ENCODE assay signal across 18 mouse cellular contexts in genomic region chr19:58817398-58817797, GRCm38 (mm10). TPM values are rescaled to one million over a fixed set of nuclear protein-coding genes. Genes with fewer than 3 reads are reported as not detected.
"Had no signal": no experiment of that assay in that cellular context is flagged by ENCODE, and none has a peak within 500 bp of the region (broad histone marks: within the 10 kb centered on the region; RNA-seq: fewer than 3 reads in every experiment).

No protein-coding gene starts in this region.

- H3K4me2 ChIP-seq: limb, embryonic 15.5 days; liver, embryonic 12.5 days; lung, embryonic 14.5 days; neural tube, embryonic 15.5 days had no signal

- H3K36me3 ChIP-seq: limb, embryonic 15.5 days; liver, embryonic 12.5 days had no signal

- H3K9ac ChIP-seq: limb, embryonic 15.5 days; liver, embryonic 12.5 days; lung, embryonic 14.5 days; neural tube, embryonic 15.5 days had no signal

- H3K27ac ChIP-seq: limb, embryonic 15.5 days; liver, embryonic 12.5 days; midbrain, embryonic 10.5 days; neural tube, embryonic 15.5 days; stomach, postnatal 0 days had no signal

- H3K9me3 ChIP-seq: limb, embryonic 15.5 days; liver, embryonic 12.5 days; midbrain, embryonic 10.5 days; neural tube, embryonic 15.5 days had no signal

- H3K4me1 ChIP-seq: liver, embryonic 12.5 days had no signal

- DNase-seq: layer of hippocampus, adult 9-11 months; lung, postnatal 4 days; midbrain, embryonic 14.5 days; thymus, postnatal 4 days had no signal

- H3K27me3 ChIP-seq: limb, embryonic 15.5 days; liver, embryonic 12.5 days; neural tube, embryonic 15.5 days had no signal

- H3K4me3 ChIP-seq: limb, embryonic 15.5 days; liver, embryonic 12.5 days; midbrain, embryonic 10.5 days; myocyte; neural tube, embryonic 15.5 days had no signal

- ATAC-seq: liver, embryonic 12.5 days had no signal

RNA-seq across cellular contexts. Expression of gene 1700019N19Rik, which starts 23.1 kb away (rescaled TPM):
- total RNA-seq: left cerebral cortex, postnatal 14 days; megakaryocyte, adult 5-6 weeks had no signal
- polyA plus RNA-seq: large intestine, adult 2 months; limb, embryonic 11.5 days; limb, embryonic 15.5 days; liver, embryonic 16.5 days; lung, embryonic 14.5 days; midbrain, embryonic 14.5 days; myocyte; neural tube, embryonic 11.5 days; neural tube, embryonic 15.5 days had no signal

RNA-seq across cellular contexts. Expression of gene Pnliprp2, which starts 57.9 kb away (rescaled TPM):
- total RNA-seq: left cerebral cortex, adult 18-20 months; left cerebral cortex, postnatal 14 days; megakaryocyte, adult 5-6 weeks had no signal
- polyA plus RNA-seq: midbrain, embryonic 10.5 days; midbrain, embryonic 14.5 days; myocyte; neural tube, embryonic 11.5 days; neural tube, embryonic 15.5 days had no signal
